ENCODE assay signal across 8 mouse cellular contexts in the genomic region with DNA sequence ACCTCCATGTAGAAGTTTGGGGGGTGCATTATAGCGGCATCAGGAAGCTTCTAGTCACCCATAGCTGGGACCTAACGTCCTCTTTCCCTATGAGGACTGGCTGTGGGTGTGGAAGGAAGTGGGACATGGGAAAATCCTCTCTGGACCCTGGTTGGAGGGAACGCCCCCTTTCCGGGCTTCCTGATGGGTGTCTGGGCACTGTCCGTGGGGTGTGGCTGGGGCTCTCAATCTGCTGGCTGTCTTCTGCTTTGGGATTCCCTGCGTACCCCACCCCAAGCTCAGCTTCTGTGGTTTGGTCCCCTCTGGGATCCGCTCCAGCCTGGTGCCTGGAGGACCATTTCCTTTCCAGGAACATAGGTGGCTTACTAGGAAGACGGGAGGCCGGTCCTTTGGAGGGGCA. TPM values are rescaled to one million over a fixed set of nuclear protein-coding genes. Genes with fewer than 3 reads are reported as not detected.
DNase-seq lines count a peak whose midpoint lies in the region; ATAC-seq and TF ChIP-seq lines count a peak whose summit lies in the region.

No protein-coding gene starts in this region.

- WGBS in hindbrain, embryonic 14.5 days = 77% methylated on average over 9 of the region's 9 CpGs
- 78% methylated on average over 6 of the region's 9 CpGs for WGBS in macrophage (ENCODE audit: missing documents)

- H3K27me3 ChIP-seq in hindbrain, embryonic 14.5 days (ENCODE audit: control insufficient read depth, insufficient read depth, low read length) = no peaks in the 10 kb centered on the region

- DNase-seq in gastrocnemius, adult 2 months = no peak
- DNase-seq in gastrocnemius, postnatal 4 days (ENCODE audit: low spot score in 2 of 2) = no peak
- no peak for DNase-seq in hindbrain, embryonic 14.5 days (ENCODE audit: low spot score)
- no peak for DNase-seq in embryo, embryonic 10 days (ENCODE audit: low spot score)
- DNase-seq in spleen, adult 12 weeks (ENCODE audit: low spot score) = no peak

- TF ChIP-seq CTCF in gastrocnemius, adult 2 months (IDR thresholded peaks at IDR 0.05) = no peak

- peaks cover 65% of the 10 kb centered on the region for H3K79me2 ChIP-seq in macrophage (ENCODE audit: inconsistent target)

- peak overlapping the region; percentile 76 for H3K9ac ChIP-seq in hindbrain, embryonic 14.5 days

- H3K4me2 ChIP-seq in hindbrain, embryonic 14.5 days (replicated peaks) = peak overlapping the region; percentile 81

- H3K4me1 ChIP-seq in brown adipose tissue, adult 24 weeks (ENCODE audit: control insufficient read depth, insufficient read depth, insufficient read length, low read length) = peaks cover 18% of the 10 kb centered on the region; the same call in 1 of the 2 replicates
- peaks cover 52% of the 10 kb centered on the region for H3K4me1 ChIP-seq in hindbrain, embryonic 14.5 days (replicated peaks; ENCODE audit: control insufficient read depth, insufficient read depth, low read length)

- ATAC-seq in hindbrain, embryonic 14.5 days (ENCODE audit: low FRiP score) = no peak
- ATAC-seq in granulocyte monocyte progenitor cell, adult 5-6 weeks (replicated peaks; ENCODE audit: poor library complexity, severe bottlenecking) = no peak

- H3K4me3 ChIP-seq in gastrocnemius, adult 2 months = peak overlapping the region; percentile 85
- peak overlapping the region; percentile 88 for H3K4me3 ChIP-seq in brown adipose tissue, adult 24 weeks (ENCODE audit: insufficient read depth, low read depth, low read length)
- peak overlapping the region; percentile 76 for H3K4me3 ChIP-seq in hindbrain, embryonic 14.5 days (replicated peaks; ENCODE audit: low read length)
- H3K4me3 ChIP-seq in macrophage (ENCODE audit: inconsistent target) = peak overlapping the region; percentile 99

- H3K9me3 ChIP-seq in hindbrain, embryonic 14.5 days (ENCODE audit: control insufficient read depth, low read length) = no peaks in the 10 kb centered on the region

- no peaks in the 10 kb centered on the region for H3K36me3 ChIP-seq in hindbrain, embryonic 14.5 days (replicated peaks; ENCODE audit: control insufficient read depth, insufficient read depth)
- H3K36me3 ChIP-seq in macrophage (ENCODE audit: inconsistent target) = peaks cover 7% of the 10 kb centered on the region

- intact Hi-C loops in gastrocnemius, adult 2 months (cut with DNase I) = no loop called here

- peak overlapping the region; percentile 86 for H3K27ac ChIP-seq in gastrocnemius, adult 2 months
- peak overlapping the region; percentile 52 for H3K27ac ChIP-seq in brown adipose tissue, adult 24 weeks (replicated peaks; ENCODE audit: low read depth, low read length)
- H3K27ac ChIP-seq in hindbrain, embryonic 14.5 days = peak overlapping the region; percentile 38; the same call in 1 of the 2 replicates
- peak overlapping the region; percentile 99 for H3K27ac ChIP-seq in macrophage

RNA-seq across cellular contexts. Expression of a gene that starts 1.7 kb away (rescaled TPM):
- total RNA-seq in gastrocnemius, adult 2 months (2021) = 1 to 10 TPM; 5.2 to 6.1 TPM
- total RNA-seq in gastrocnemius, postnatal 4 days (2021) = 10 to 100 TPM; 60.6 to 68.0 TPM
- 11.7 and 12.9 TPM in 2 replicates for polyA plus RNA-seq in brown adipose tissue, adult 24 weeks (2012; ENCODE audit: insufficient read depth, insufficient read length, missing spikeins)
- polyA plus RNA-seq in hindbrain, embryonic 14.5 days (2014; fragmentation: Nextera tagmentation; extraction: Ambion mirVana) = 44.7 and 46.7 TPM in 2 replicates
- 100 to 1,000 TPM in 19 of 26 experiments, 10 to 100 TPM in 7; 72.5 to 159 (median 125) TPM for total RNA-seq in macrophage (2018; cell fraction: chromatin; rRNA removed)
- 100 to 1,000 TPM; 542 to 790 (median 645) TPM for total RNA-seq in macrophage (2018; cell fraction: cytosol; rRNA removed)
- total RNA-seq in macrophage (2018; cell fraction: nucleus; rRNA removed) = 100 to 1,000 TPM; 163 to 462 (median 284) TPM
- 472 to 767 TPM (median 504 TPM) in 3 replicates for polyA plus RNA-seq in macrophage (2018)
- 50.2 and 58.8 TPM in 2 replicates for total RNA-seq in granulocyte monocyte progenitor cell, adult 5-6 weeks (2014; fragmentation: Nextera tagmentation)
- total RNA-seq in granulocyte monocyte progenitor cell, adult 5-6 weeks (2017) = 53.7 and 72.7 TPM in 2 replicates

RNA-seq across cellular contexts. Expression of a gene that starts 26.8 kb away (rescaled TPM):
- total RNA-seq in gastrocnemius, adult 2 months (2021) = not detected
- total RNA-seq in gastrocnemius, postnatal 4 days (2021) = not detected
- not detected in 2 replicates for polyA plus RNA-seq in brown adipose tissue, adult 24 weeks (2012; ENCODE audit: insufficient read depth, insufficient read length, missing spikeins)
- polyA plus RNA-seq in hindbrain, embryonic 14.5 days (2014; fragmentation: Nextera tagmentation; extraction: Ambion mirVana) = not detected in 2 replicates
- not detected for total RNA-seq in macrophage (2018; cell fraction: chromatin; rRNA removed)
- not detected for total RNA-seq in macrophage (2018; cell fraction: cytosol; rRNA removed)
- not detected for total RNA-seq in macrophage (2018; cell fraction: nucleus; rRNA removed)
- not detected in 3 replicates for polyA plus RNA-seq in macrophage (2018)
- not detected in 2 replicates for total RNA-seq in granulocyte monocyte progenitor cell, adult 5-6 weeks (2014; fragmentation: Nextera tagmentation)
- not detected in 2 replicates for total RNA-seq in granulocyte monocyte progenitor cell, adult 5-6 weeks (2017)

RNA-seq across cellular contexts. Expression of a gene that starts 47.0 kb away (rescaled TPM):
- not detected for total RNA-seq in gastrocnemius, adult 2 months (2021)
- not detected for total RNA-seq in gastrocnemius, postnatal 4 days (2021)
- polyA plus RNA-seq in brown adipose tissue, adult 24 weeks (2012; ENCODE audit: insufficient read depth, insufficient read length, missing spikeins) = not detected in 2 replicates
- polyA plus RNA-seq in hindbrain, embryonic 14.5 days (2014; fragmentation: Nextera tagmentation; extraction: Ambion mirVana) = not detected in 2 replicates
- total RNA-seq in macrophage (2018; cell fraction: chromatin; rRNA removed) = not detected
- total RNA-seq in macrophage (2018; cell fraction: cytosol; rRNA removed) = not detected
- not detected for total RNA-seq in macrophage (2018; cell fraction: nucleus; rRNA removed)
- not detected in 3 replicates for polyA plus RNA-seq in macrophage (2018)
- not detected in 2 replicates for total RNA-seq in granulocyte monocyte progenitor cell, adult 5-6 weeks (2014; fragmentation: Nextera tagmentation)
- not detected in 2 replicates for total RNA-seq in granulocyte monocyte progenitor cell, adult 5-6 weeks (2017)

Comparison
In these comparisons a context has a peak if more than half of its experiments do, and no peak if none do; other contexts are left out.
1. RNA of a gene that starts 1.7 kb away (total RNA-seq): 50.2 to 72.7 TPM in granulocyte monocyte progenitor cell, adult 5-6 weeks and 60.6 to 68.0 TPM in gastrocnemius, postnatal 4 days; 5.2 to 6.1 TPM in gastrocnemius, adult 2 months; every median in the first group is over 4 times any median in the second.
2. H3K27ac ChIP-seq: peak in every context shown above with its lines; median percentile 99 in macrophage; 86 in gastrocnemius, adult 2 months; 52 in brown adipose tissue, adult 24 weeks; 38 in hindbrain, embryonic 14.5 days.
3. Peak in every context shown above with its lines, with median percentiles within 50 percentile points of each other: H3K4me3 ChIP-seq.